Mouse (Mus musculus): ENCODE results near the gene Tdrd6. TPM values are rescaled to one million over a fixed set of nuclear protein-coding genes. Genes with fewer than 3 reads are reported as not detected.

The Tdrd6 gene
- total and polyA plus RNA-seq, 2 experiments from 2014 or later, result 0.75 to 1.4 TPM

GRCm38 (mm10) chr17:43587278-43587677 lies 42.8 kb downstream of the Tdrd6 start:
- H3K9me3 ChIP-seq (ENCODE audit: low read length), result no peaks in the 10 kb centered on the region
- ATAC-seq (ENCODE audit: low FRiP score) (no peak), DNase-seq (ENCODE audit: low spot score) (no peak)
- no peaks in the 10 kb centered on the region for H3K4me1 ChIP-seq (ENCODE audit: insufficient read depth, low read length)
- no peak overlapping the region for H3K4me2 ChIP-seq (ENCODE audit: low read depth, low read length, poor library complexity, severe bottlenecking)
- TF ChIP-seq CTCF (IDR thresholded peaks at IDR 0.05), result no peak
- H3K9ac ChIP-seq (replicated peaks; ENCODE audit: low read length, poor library complexity, severe bottlenecking), result no peak overlapping the region
- H3K27me3 ChIP-seq (ENCODE audit: insufficient read depth, low read length), result no peaks in the 10 kb centered on the region
- no peak overlapping the region for H3K27ac ChIP-seq (ENCODE audit: low read depth, low read length)
- WGBS, result 82% methylated on average over 2 of the region's 2 CpGs
- no peak overlapping the region for H3K4me3 ChIP-seq (ENCODE audit: low read depth, low read length)
- H3K36me3 ChIP-seq (ENCODE audit: insufficient read depth, low read length), result no peaks in the 10 kb centered on the region

- H3K36me3 ChIP-seq (ENCODE audit: insufficient read depth, low read length), result no peaks in the 10 kb centered on the region
- H3K9ac ChIP-seq (replicated peaks; ENCODE audit: low read length, poor library complexity, severe bottlenecking), result no peak overlapping the region
- TF ChIP-seq CTCF (IDR thresholded peaks at IDR 0.05), result no peak
- DNase-seq (ENCODE audit: low spot score) (no peak), ATAC-seq (ENCODE audit: low FRiP score) (no peak)
- H3K4me2 ChIP-seq (ENCODE audit: low read depth, low read length, poor library complexity, severe bottlenecking), result no peak overlapping the region
- no peak overlapping the region for H3K4me3 ChIP-seq (ENCODE audit: low read depth, low read length)
- 87% methylated on average over 7 of the region's 7 CpGs for WGBS
- H3K27ac ChIP-seq (ENCODE audit: low read depth, low read length), result no peak overlapping the region
- H3K27me3 ChIP-seq (ENCODE audit: insufficient read depth, low read length), result no peaks in the 10 kb centered on the region
- no peaks in the 10 kb centered on the region for H3K9me3 ChIP-seq (ENCODE audit: low read length)
- H3K4me1 ChIP-seq (ENCODE audit: insufficient read depth, low read length), result no peaks in the 10 kb centered on the region
These were observed 45.3 kb downstream of the Tdrd6 start for GRCm38 (mm10) chr17:43584771-43585170.

GRCm38 (mm10) chr17:43581012-43581467 lies 49.1 kb downstream of the Tdrd6 start:
- Histone ChIP-seq H3K4me3 (ENCODE audit: low read depth, low read length) (no peak overlapping the region), H3K9ac (replicated peaks; ENCODE audit: low read length, poor library complexity, severe bottlenecking) (0 out of 2 replicates have a peak overlapping the region, but pooled peaks have one; percentile 4), H3K4me1 (ENCODE audit: insufficient read depth, low read length) (no peaks in the 10 kb centered on the region), H3K4me2 (ENCODE audit: low read depth, low read length, poor library complexity, severe bottlenecking) (no peak overlapping the region), H3K9me3 (ENCODE audit: low read length) (no peaks in the 10 kb centered on the region), H3K27me3 (ENCODE audit: insufficient read depth, low read length) (no peaks in the 10 kb centered on the region), H3K27ac (ENCODE audit: low read depth, low read length) (0 out of 2 replicates have a peak overlapping the region, but pooled peaks have one; percentile 1), H3K36me3 (ENCODE audit: insufficient read depth, low read length) (no peaks in the 10 kb centered on the region)
- ATAC-seq (ENCODE audit: low FRiP score) (peak; percentile 56; the same call in 1 of the 2 replicates), DNase-seq (ENCODE audit: low spot score) (peak; percentile 53)
- 19% methylated on average over 8 of the region's 8 CpGs for WGBS
- no peak for TF ChIP-seq CTCF (IDR thresholded peaks at IDR 0.05)

- Histone ChIP-seq H3K4me2 (ENCODE audit: low read depth, low read length, poor library complexity, severe bottlenecking) (no peak overlapping the region), H3K4me3 (ENCODE audit: low read depth, low read length) (no peak overlapping the region), H3K9ac (replicated peaks; ENCODE audit: low read length, poor library complexity, severe bottlenecking) (no peak overlapping the region), H3K4me1 (ENCODE audit: insufficient read depth, low read length) (no peaks in the 10 kb centered on the region), H3K27me3 (ENCODE audit: insufficient read depth, low read length) (no peaks in the 10 kb centered on the region), H3K27ac (ENCODE audit: low read depth, low read length) (no peak overlapping the region), H3K9me3 (ENCODE audit: low read length) (no peaks in the 10 kb centered on the region), H3K36me3 (ENCODE audit: insufficient read depth, low read length) (no peaks in the 10 kb centered on the region)
- 10% methylated on average over 3 of the region's 3 CpGs for WGBS
- DNase-seq (ENCODE audit: low spot score), result no peak
- TF ChIP-seq CTCF (IDR thresholded peaks at IDR 0.05), result no peak
- no peak for ATAC-seq (ENCODE audit: low FRiP score)
These were observed 49.6 kb downstream of the Tdrd6 start for GRCm38 (mm10) chr17:43580456-43580855.

- ATAC-seq (ENCODE audit: low FRiP score), result no peak; the same call in 1 of the 2 replicates
- 20% methylated on average over 3 of the region's 3 CpGs for WGBS
- Histone ChIP-seq H3K4me1 (ENCODE audit: insufficient read depth, low read length) (no peaks in the 10 kb centered on the region), H3K27ac (ENCODE audit: low read depth, low read length) (no peak overlapping the region), H3K4me2 (ENCODE audit: low read depth, low read length, poor library complexity, severe bottlenecking) (no peak overlapping the region), H3K9me3 (ENCODE audit: low read length) (no peaks in the 10 kb centered on the region), H3K4me3 (ENCODE audit: low read depth, low read length) (no peak overlapping the region), H3K27me3 (ENCODE audit: insufficient read depth, low read length) (no peaks in the 10 kb centered on the region), H3K9ac (replicated peaks; ENCODE audit: low read length, poor library complexity, severe bottlenecking) (no peak overlapping the region), H3K36me3 (ENCODE audit: insufficient read depth, low read length) (no peaks in the 10 kb centered on the region)
- TF ChIP-seq CTCF (IDR thresholded peaks at IDR 0.05), result no peak
- DNase-seq (ENCODE audit: low spot score), result peak; percentile 57
These were observed 56.5 kb downstream of the Tdrd6 start for GRCm38 (mm10) chr17:43573624-43574073.

- Histone ChIP-seq H3K4me3 (ENCODE audit: low read depth, low read length) (no peak overlapping the region), H3K4me1 (ENCODE audit: insufficient read depth, low read length) (no peaks in the 10 kb centered on the region), H3K27ac (ENCODE audit: low read depth, low read length) (no peak overlapping the region), H3K9ac (replicated peaks; ENCODE audit: low read length, poor library complexity, severe bottlenecking) (no peak overlapping the region), H3K4me2 (ENCODE audit: low read depth, low read length, poor library complexity, severe bottlenecking) (peak overlapping the region; percentile 23; the same call in 1 of the 2 replicates), H3K9me3 (ENCODE audit: low read length) (no peaks in the 10 kb centered on the region), H3K27me3 (ENCODE audit: insufficient read depth, low read length) (no peaks in the 10 kb centered on the region), H3K36me3 (ENCODE audit: insufficient read depth, low read length) (no peaks in the 10 kb centered on the region)
- no peak for ATAC-seq (ENCODE audit: low FRiP score)
- WGBS, result 57% methylated on average over 7 of the region's 7 CpGs
- TF ChIP-seq CTCF (IDR thresholded peaks at IDR 0.05), result no peak
- no peak for DNase-seq (ENCODE audit: low spot score)
These were observed 60.8 kb downstream of the Tdrd6 start for GRCm38 (mm10) chr17:43569287-43569686.

Data from midbrain, postnatal 0 days (tissue).